Mouse (Mus musculus) kidney, adult 2 months (tissue): Measurements from ENCODE around the gene Wfdc8. TPM values are rescaled to one million over a fixed set of nuclear protein-coding genes. Genes with fewer than 3 reads are reported as not detected.
A peak's percentile ranks its signal among the peaks of the same experiment; 100 is the strongest.

Experiments
- DNase-seq: peaks from one replicate; pipeline ENCODE4 v3.0.0; 2021
- H3K27ac ChIP-seq: fragments of 200-500 bp; 2 replicates; pipeline ENCODE4 v1.5.1; 2012; ENCODE audit warnings: low read depth, low read length, control low read depth, inconsistent platforms; ENCODE audit not compliant: insufficient read depth
- H3K27me3 ChIP-seq: fragments of 200-500 bp; replicated peaks from 2 replicates; pipeline ENCODE4 v1.6.1; 2012; ENCODE audit warnings: mild to moderate bottlenecking, moderate library complexity, low read length, inconsistent platforms; ENCODE audit not compliant: control insufficient read depth, insufficient read depth
- H3K36me3 ChIP-seq: fragments of 200-500 bp; 2 replicates; pipeline ENCODE4 v1.6.1; 2012; ENCODE audit warnings: mild to moderate bottlenecking, moderate library complexity, low read length, inconsistent platforms; ENCODE audit not compliant: control insufficient read depth, insufficient read depth
- H3K4me1 ChIP-seq: fragments of 200-500 bp; 2 replicates; pipeline ENCODE4 v1.6.1; 2011; ENCODE audit warnings: low read length; ENCODE audit not compliant: control insufficient read depth, insufficient read depth
- H3K4me3 ChIP-seq: fragments of 200-500 bp; 2 replicates; pipeline ENCODE4 v1.5.1; 2011; ENCODE audit warnings: mild to moderate bottlenecking, low read depth, low read length, control low read depth; ENCODE audit not compliant: insufficient read depth
- CTCF ChIP-seq: fragments of 200-500 bp; conservative IDR thresholded peaks from 2 replicates; pipeline ENCODE4 v1.5.1; 2011; ENCODE audit warnings: low read depth, mild to moderate bottlenecking, control low read depth, low read length, moderate library complexity, mixed read lengths; ENCODE audit not compliant: insufficient read depth, insufficient read length
- POLR2A ChIP-seq: fragments of 200-500 bp; IDR thresholded peaks from one replicate; pipeline ENCODE4 v1.6.1; 2011; ENCODE audit warnings: low read depth, low read length, control low read depth
- WGBS: fragments of 180-500 bp; shearing (Covaris S2); methylation state at CpG from one replicate; pipeline ENCODE4 v1.1.7; 2018; 5-methylcytosine and 5-hydroxymethylcytosine counted together
- polyA plus RNA-seq: library from polyadenylated mRNA; depleted of rRNA; stranded (reverse); fragments of >200 nt; gene quantifications from 2 replicates; pipeline ENCODE4 v1.2.3, GENCODE M21; 2012

Wfdc8 gene
- polyA plus RNA-seq, 1 experiment = not detected

DNA sequence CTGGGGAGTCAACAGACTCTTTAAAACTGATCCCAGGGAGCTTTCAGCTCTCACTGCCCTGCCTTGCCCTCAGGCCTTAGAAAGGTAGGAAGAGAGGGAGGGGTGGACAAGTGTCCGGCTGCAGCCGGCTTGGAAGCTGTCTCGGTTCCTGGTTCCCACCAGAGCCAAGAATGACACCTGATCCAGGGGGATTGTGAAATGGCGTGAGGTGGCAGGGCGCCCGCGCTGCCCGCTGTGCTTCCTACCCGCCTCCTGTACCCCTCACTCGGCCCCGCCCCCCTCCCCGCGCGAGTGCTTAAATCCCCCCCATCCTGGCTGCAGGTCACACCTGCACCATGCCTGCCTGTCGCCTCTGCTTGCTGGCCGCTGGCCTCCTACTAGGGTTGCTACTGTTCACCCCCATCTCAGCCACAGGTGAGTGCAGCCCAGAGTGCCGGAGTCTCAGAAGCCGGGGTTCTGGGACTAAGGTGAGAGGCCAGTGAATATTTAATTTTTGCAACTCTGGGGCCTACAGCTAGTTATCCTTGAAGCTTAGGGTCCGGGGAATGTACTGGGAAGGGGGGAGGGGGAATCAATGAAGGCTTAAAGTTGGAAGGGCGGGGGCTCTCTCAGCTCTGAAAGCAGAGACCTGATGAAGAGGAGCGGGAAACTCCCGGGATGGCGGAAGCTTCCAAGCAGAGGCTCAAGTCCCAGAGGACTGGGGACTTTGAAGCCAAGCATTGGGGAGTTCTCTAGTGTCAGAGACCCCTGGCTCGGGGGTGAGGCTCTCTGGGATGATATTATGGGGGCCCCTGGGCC is 50.8 kb downstream of the Wfdc8 start, which contains the start of gene Wfdc2:
Gene Wfdc2 (plus strand): TSS at position 23 of the 798 bp plus-strand sequence.
- Histone ChIP-seq H3K4me3 (peak within 1 kb of the TSS; percentile 50), H3K27me3 (no peaks in the 10 kb centered on the region), H3K4me1 (no peaks in the 10 kb centered on the region), H3K27ac (peak within 1 kb of the TSS; percentile 51), H3K36me3 (no peaks in the 10 kb centered on the region)
- 16% methylated on average over 24 of the region's 24 CpGs for WGBS
- TF ChIP-seq CTCF (no peak), POLR2A (no peak)
- peak; percentile 75 for DNase-seq

DNA sequence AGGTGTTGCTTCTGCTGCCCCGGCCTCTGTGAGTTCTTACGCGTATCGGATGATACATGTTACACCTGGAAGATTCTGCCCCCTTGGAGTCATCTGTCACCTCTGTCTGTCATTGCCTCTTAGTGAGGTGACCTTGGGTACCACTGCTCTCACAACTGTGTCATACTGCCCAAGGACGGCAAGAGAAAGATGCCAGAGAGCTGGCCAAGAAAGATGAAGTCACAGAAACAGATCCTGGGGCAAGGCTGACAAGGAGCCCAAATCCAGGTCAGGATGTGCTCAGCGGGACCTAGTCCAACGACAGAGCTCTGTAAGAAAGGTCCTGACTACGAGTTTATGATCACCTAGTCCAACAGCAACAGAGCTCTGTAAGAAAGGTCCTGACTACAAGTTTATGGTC is 53.3 kb downstream of the Wfdc8 start:
- 89% methylated on average over 8 of the region's 8 CpGs for WGBS
- TF ChIP-seq POLR2A (no peak), CTCF (no peak)
- no peak overlapping the region for H3K4me3 ChIP-seq
- H3K36me3 ChIP-seq = no peaks in the 10 kb centered on the region
- no peak overlapping the region for H3K27ac ChIP-seq
- H3K27me3 ChIP-seq = no peaks in the 10 kb centered on the region
- no peak for DNase-seq
- no peaks in the 10 kb centered on the region for H3K4me1 ChIP-seq

DNA sequence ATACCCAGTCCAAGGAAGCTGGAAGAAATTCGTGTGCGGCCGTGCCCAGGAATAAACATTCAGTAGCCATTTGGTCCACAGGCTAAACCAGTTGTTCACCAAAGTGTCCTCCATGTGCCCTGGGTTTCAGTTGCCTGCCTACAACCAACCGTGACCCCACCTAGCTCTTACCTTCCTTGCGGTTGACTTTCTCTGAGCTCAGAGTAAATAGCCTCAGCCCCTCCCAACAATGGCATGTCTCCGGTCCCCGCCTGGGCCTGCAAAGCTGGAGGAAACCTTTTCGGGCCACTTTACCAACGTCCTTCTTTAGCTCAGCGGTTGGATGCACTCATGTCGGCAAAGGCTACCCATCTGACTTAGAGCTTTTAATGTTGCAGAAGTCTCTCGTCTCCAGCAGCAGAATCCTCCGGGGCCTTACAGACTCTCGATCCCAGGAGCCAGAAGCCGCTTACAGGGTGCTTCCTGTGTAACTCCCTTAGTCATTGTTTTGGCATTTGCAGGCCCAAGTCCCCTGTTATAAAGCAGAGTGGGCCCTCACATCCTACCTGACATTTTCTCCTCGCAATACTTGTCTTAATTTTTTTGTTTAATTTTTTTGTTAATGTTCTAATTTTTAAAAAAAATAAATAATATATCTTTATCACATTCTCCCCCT is 54.3 kb downstream of the Wfdc8 start:
- 62% methylated on average over 16 of the region's 16 CpGs for WGBS
- Histone ChIP-seq H3K27me3 (no peaks in the 10 kb centered on the region), H3K36me3 (no peaks in the 10 kb centered on the region), H3K4me1 (no peaks in the 10 kb centered on the region), H3K27ac (no peak overlapping the region), H3K4me3 (no peak overlapping the region)
- TF ChIP-seq POLR2A (no peak), CTCF (no peak)
- no peak for DNase-seq

DNA sequence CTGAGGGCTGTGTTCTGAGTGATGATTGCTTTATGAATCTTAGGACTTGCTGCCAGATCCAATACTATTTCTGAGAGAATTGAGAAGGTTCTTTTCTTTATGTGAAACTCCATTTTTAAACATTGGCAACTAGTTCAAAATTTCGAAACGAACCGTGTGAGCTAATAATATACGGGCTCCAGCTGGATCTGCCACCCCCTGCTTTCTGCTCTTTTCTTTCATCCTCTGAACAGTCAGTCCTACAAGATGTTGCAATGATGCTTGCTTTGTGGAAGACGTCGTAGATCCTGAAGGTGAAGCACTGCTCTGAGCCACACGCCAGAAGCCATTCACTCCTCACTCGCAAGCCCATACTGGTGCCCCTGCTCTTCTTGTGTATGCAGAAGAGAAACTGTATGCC is 55.0 kb downstream of the Wfdc8 start:
- Histone ChIP-seq H3K4me3 (no peak overlapping the region), H3K36me3 (no peaks in the 10 kb centered on the region), H3K27me3 (no peaks in the 10 kb centered on the region), H3K27ac (no peak overlapping the region), H3K4me1 (no peaks in the 10 kb centered on the region)
- 90% methylated on average over 8 of the region's 8 CpGs for whole genome bisulfite sequencing
- no peak for TF ChIP-seq POLR2A
- no peak for TF ChIP-seq CTCF
- no peak for DNase-seq

DNA sequence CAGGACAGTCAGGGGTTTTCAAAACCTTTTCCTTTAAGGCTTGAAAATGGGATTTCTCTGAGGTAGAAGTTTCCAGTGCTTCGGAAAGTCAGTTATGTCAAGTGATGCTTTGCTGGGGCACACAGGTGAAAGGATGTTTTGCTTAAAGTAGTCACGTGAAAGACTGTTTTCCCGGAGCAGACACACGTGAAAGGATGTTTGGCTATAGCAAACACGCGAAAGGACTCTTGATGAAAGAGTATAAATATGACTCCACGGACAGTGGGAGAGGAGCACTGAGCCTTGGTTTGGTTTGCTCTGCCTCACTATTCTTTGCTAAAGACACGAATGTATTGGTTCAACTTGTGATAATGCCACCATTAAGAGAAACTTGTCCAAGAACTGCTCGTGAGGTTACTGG is 61.9 kb downstream of the Wfdc8 start:
- no peak for DNase-seq
- Histone ChIP-seq H3K36me3 (no peaks in the 10 kb centered on the region), H3K27ac (no peak overlapping the region), H3K27me3 (no peaks in the 10 kb centered on the region), H3K4me1 (no peaks in the 10 kb centered on the region), H3K4me3 (no peak overlapping the region)
- TF ChIP-seq CTCF = no peak
- TF ChIP-seq POLR2A = no peak
- WGBS = 90% methylated on average over 9 of the region's 9 CpGs

DNA sequence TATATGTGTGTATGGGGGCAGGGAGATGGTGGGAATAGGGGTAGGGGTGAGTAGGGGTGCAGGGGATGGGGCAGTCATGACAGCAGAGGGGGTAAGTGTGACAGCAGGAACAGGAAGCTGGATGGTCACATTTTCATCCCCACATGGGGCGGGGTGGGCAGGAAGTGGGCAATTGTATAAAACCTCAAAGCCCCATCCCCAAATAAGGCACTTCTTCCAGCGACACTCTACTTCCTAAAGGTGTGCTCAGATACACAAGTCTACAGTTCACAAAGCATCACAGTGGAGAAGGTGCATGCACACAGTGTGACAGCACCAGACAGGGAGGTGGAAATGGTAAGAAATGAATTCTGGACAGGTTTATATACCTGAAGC is 62.5 kb downstream of the Wfdc8 start:
- 72% methylated on average over 2 of the region's 2 CpGs for WGBS
- no peak for DNase-seq

More for the DNA sequence above, 62.5 kb downstream of the Wfdc8 start:
- H3K4me1 ChIP-seq = no peaks in the 10 kb centered on the region
- TF ChIP-seq POLR2A = no peak
- TF ChIP-seq CTCF = no peak
- no peaks in the 10 kb centered on the region for H3K27me3 ChIP-seq
- H3K36me3 ChIP-seq = no peaks in the 10 kb centered on the region
- no peak overlapping the region for H3K27ac ChIP-seq
- H3K4me3 ChIP-seq = no peak overlapping the region
